Mouse (Mus musculus): ENCODE measurements around the gene Rassf5. TPM values are rescaled to one million over a fixed set of nuclear protein-coding genes. Genes with fewer than 3 reads are reported as not detected.

Gene Rassf5
- 1 to 10 TPM; 3.1 to 4.3 TPM for total RNA-seq (2021)
- long read RNA-seq, experiment 1, transcript Rassf5-201 (6 exons, 3,485 nt), result major isoform, 5 of 7 reads
- long read RNA-seq, experiment 1, partial matches to known transcripts, result 1 of 7 reads
- long read RNA-seq, experiment 1, other reads (novel, unspliced or antisense), result 1 of 7 reads
- long read RNA-seq, experiment 2, partial matches to known transcripts, result 0 of 6 reads
- long read RNA-seq, experiment 2, other reads (novel, unspliced or antisense), result 2 of 6 reads

GRCm38 (mm10) chr1:131245089-131245856, at the start of gene Rassf5:
TSS of gene Rassf5 (minus strand) at chr1:131245258.
- peak; percentile 79 for DNase-seq

GRCm38 (mm10) chr1:131293922-131294250, 48.8 kb upstream of the Rassf5 start:
- DNase-seq, result no peak

- no peak for DNase-seq
Observed at GRCm38 (mm10) chr1:131293221-131293921, 48.3 kb upstream of the Rassf5 start.

- peak; percentile 57 for DNase-seq
Observed at GRCm38 (mm10) chr1:131290648-131291047, 45.6 kb upstream of the Rassf5 start.

- no peak for DNase-seq
Observed at GRCm38 (mm10) chr1:131288938-131289337, 43.9 kb upstream of the Rassf5 start.

GRCm38 (mm10) chr1:131287267-131287666, 42.2 kb upstream of the Rassf5 start:
- DNase-seq, result no peak

- DNase-seq, result no peak
Observed at GRCm38 (mm10) chr1:131286803-131287202, 41.7 kb upstream of the Rassf5 start.

GRCm38 (mm10) chr1:131284616-131285015, 39.6 kb upstream of the Rassf5 start:
- DNase-seq, result no peak

- DNase-seq, result no peak
Observed at GRCm38 (mm10) chr1:131284167-131284566, 39.1 kb upstream of the Rassf5 start.

- no peak for DNase-seq
Observed at GRCm38 (mm10) chr1:131281731-131282130, 36.7 kb upstream of the Rassf5 start.

GRCm38 (mm10) chr1:131280280-131280679, 35.2 kb upstream of the Rassf5 start:
- no peak for DNase-seq

- DNase-seq, result no peak
Observed at GRCm38 (mm10) chr1:131279456-131279776, 34.4 kb upstream of the Rassf5 start, which contains the start of gene Ikbke. TSS of gene Ikbke (minus strand) at chr1:131279606.

GRCm38 (mm10) chr1:131278606-131279455, 33.8 kb upstream of the Rassf5 start:
- DNase-seq, result no peak

- no peak for DNase-seq
Observed at GRCm38 (mm10) chr1:131276831-131277230, 31.8 kb upstream of the Rassf5 start.

- no peak for DNase-seq
Observed at GRCm38 (mm10) chr1:131275577-131275976, 30.5 kb upstream of the Rassf5 start.

- no peak for DNase-seq
Observed at GRCm38 (mm10) chr1:131274725-131275539, 29.9 kb upstream of the Rassf5 start.

- peak; percentile 69 for DNase-seq
Observed at GRCm38 (mm10) chr1:131269797-131270578, 24.9 kb upstream of the Rassf5 start.

GRCm38 (mm10) chr1:131268776-131269175, 23.7 kb upstream of the Rassf5 start:
- no peak for DNase-seq

- no peak for DNase-seq
Observed at GRCm38 (mm10) chr1:131263905-131264304, 18.8 kb upstream of the Rassf5 start.

GRCm38 (mm10) chr1:131260309-131260656, 15.2 kb upstream of the Rassf5 start:
- peak; percentile 77 for DNase-seq

All from gastrocnemius, postnatal 10 days (tissue).